Mouse (Mus musculus): ENCODE measurements at regions not wholly inside any gene's neighbourhood (a gene's known extent, or its start where the extent isn't known, plus 50 kb on each side); places are given as distances from the start of the nearest gene placed in this dataset.

- no peak for DNase-seq
These were observed 98.3 kb downstream of the Rplp1 start for GRCm38 (mm10) chr9:61815995-61816394.

DNA sequence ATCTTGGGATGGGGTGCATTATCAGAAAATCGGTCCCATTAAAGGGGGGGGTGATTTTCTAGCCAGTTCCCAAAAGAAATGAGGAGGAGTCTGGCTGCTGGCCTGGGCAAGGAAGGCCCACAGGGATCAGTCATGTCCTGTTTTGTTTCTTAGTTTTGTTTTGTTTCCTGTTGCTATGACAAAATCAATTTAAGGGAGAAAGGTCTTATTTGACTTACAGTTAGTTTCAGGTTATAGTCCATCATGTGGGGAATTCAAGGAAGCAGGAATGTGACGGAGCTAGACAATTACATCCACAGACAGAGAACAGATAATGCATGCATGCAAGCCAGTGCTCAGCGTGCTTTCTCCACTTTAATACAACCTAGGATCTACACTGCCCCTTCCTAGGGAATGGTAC lies 101.1 kb downstream of the Rplp1 start:
- DNase-seq, result no peak

GRCm38 (mm10) chr9:61812315-61812714 lies 102.0 kb downstream of the Rplp1 start:
- no peak for DNase-seq

DNA sequence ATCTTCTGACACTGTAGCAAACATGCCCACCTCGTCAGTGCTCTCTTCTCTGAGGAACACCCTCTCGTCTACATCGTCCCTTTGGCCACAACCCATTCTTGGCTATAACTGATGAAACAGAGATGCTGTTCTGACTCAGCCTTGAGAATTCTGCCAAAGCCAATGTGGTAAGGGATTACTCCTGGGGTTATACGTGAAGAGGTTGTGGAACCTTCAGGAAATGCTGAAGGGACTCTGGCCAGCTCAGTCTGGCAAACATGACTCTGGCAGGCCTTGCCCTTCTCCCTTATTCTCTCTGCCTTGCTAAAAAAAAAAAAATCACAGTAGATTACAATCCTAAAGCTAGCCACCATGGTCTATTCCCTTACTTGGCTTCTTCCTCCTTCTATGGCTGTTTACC lies 103.9 kb downstream of the Rplp1 start:
- DNase-seq, result no peak

DNA sequence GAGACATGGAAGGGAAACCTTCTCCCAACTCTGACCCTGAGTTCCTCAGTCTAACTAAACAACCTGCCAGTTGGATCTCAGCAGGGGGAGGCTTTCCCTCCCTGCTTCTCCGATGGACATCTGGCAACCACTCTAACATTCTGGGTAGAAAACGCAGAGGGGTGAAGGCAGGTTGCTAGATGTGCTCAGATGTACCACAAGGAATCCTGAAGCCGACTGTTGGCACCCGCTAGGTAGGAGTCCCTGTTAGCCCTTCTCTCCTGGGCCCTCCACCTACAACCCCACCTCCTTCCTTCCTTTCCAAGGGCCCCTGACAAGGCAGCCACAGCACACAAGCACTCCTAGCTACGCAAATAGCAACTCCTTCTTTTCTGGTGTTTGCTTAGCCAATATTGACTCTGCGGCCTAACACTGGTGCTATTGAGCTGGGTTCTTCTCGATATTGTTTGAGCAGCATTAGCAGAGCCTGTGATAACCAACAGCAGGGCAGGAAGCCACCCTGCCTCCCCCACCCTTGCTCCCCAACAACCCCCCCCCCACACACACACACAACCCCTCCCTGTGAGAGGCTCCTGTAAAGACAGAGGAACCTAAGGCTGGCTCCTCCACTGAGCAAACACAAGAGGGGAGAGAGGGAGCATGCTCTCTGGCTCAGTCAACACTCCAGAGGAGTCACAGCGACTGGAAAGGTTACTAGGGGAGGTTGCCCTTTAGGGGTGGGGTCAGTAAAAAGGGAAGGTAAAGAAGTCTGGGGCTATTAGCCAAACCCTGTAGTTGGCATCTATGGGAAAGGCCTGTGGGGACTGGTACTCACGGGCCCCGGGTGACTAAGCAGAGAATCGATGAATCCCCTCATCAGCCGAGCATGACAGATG lies 105.8 kb downstream of the Rplp1 start:
- peak; percentile 37 for DNase-seq

- DNase-seq, result no peak
These were observed 108.4 kb downstream of the Rplp1 start for GRCm38 (mm10) chr9:61805971-61806370.

GRCm38 (mm10) chr9:61803555-61803954 lies 110.8 kb downstream of the Rplp1 start:
- no peak for DNase-seq

- no peak for DNase-seq
These were observed 111.6 kb downstream of the Rplp1 start for GRCm38 (mm10) chr9:61802694-61803093.

- no peak for DNase-seq
These were observed 114.8 kb downstream of the Rplp1 start for GRCm38 (mm10) chr9:61799535-61799934.

DNA sequence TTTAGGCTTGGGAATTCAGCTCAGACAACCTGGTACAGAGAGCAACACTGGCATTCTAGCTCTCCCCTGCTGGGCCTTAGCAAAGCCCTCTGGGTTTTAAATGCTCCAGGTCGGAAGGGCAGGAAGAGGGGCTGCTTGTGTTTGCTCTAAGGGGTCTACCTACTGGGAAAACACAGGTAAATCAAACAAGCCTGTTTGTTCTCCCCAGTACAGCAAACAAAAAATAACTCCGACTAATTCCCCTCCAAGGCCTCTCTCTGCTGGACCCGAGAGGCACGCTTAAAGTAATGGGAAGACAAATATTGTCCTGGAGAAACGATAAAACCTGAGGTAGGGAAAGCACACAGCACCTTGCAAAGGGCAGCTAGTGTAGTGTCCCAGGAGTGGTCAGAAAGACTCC lies 118.4 kb downstream of the Rplp1 start:
- no peak for DNase-seq

- DNase-seq, result no peak
These were observed 122.8 kb downstream of the Rplp1 start for GRCm38 (mm10) chr9:61791435-61792064.

DNA sequence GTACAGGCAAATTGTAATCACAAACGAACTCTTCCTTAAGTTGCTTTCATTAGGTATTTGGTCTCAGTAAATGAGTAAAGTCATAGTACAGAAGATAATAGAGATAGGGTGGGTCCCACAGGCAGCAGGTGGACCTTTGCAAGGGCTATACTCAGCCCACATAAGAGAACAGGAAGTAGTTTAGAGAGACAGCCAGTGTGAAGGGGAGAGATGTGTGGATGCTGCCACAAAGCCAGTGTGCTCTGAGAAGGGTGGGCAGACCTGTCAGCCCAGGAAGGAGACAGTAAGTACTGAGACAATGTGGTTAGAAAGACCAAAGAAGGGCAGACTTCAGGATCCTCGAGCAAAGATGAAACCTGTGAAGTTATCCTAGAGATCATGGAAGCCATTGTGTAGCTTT lies 123.5 kb downstream of the Rplp1 start:
- no peak for DNase-seq

GRCm38 (mm10) chr9:61789066-61789897 lies 125.1 kb downstream of the Rplp1 start:
- peak; percentile 18 for DNase-seq

DNA sequence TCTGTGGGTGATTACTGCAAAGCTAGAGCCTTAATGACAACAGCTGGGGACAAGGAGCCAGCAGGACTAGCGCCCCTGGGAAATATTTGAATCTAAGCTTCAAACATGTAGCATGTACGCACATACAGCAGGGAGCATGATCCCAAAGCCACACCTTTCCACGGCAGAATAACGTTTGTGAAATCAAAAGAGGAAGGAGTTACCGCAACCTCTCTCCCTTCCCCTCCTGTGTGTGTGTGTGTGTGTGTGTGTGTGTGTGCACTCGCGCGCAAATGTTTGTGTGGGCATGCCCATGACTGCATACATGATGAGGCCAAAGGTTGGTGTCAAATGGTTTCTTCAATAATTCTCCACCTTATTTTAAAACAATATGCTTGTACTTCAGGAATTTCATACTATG lies 132.9 kb downstream of the Rplp1 start:
- DNase-seq, result no peak

DNA sequence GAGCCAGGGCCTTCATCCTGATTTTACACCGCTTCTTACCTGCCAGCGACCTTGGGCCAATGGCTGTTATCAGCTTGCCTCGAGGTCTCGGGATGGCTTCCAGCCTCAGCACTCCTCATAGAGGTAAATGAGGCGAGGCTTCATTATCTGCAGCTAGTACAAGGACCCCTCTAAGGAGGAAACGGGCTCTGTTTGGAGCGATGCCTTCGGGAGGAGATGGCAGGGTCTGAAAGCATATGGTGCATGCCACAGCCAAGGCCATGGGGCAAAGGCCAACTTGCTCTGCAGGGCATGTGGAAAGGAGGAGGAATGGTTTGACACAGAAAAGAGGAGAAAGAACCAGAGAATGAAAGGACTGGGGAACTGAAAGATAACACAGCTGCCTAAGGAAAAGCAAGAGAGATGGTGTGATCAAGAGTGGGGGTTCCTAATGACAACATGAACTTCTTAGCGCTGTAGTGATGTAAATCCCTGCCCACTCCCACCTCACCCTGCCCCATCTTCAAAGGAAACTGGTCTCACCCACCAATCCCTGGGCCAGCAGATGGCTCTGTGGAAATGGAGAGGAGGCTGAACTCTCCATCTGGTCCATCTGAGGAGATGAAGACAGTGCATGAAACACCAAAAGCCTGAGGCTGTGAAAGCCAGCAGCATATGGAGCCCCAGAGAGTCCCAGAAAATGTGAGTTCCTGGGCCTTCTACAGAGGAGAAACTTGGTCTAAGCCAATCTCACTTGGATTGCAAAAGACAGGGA lies 134.0 kb downstream of the Rplp1 start:
- no peak for DNase-seq

DNA sequence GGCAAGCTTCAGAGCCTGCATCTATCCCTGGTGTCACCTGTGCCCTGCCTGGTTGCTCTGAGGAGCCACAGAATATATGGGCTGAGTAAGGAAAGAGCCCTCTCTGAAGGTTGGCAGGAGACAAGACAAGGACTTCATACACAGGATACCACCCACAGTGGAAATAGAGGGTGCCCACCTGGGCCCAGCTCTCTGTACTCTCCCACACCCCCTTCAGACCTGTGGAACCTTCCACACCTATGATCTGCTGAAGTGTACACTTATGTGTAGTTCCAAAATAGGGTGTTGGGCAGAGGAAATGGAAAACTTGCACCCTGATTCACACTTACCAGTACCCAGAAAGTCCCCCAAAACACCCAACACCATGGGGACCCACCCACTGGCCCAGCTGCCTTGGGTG lies 135.2 kb downstream of the Rplp1 start:
- no peak for DNase-seq

DNA sequence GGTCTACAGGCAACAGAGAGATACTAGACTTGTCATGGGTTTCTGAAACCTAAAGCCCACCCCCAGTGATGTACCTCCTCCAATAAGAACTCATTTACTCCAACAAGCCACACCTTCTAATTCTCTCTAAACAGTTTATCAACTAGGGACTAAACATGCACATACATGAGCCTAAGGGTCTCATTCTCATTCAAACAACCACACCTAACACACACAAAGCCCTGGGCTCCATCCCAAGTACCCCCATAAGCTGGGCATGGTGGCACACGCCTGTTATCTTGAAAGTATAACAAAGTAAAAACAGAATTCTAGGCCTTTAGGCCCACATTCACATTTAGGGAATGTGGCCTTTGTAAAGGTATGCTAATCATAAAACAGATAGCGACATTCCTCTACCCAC lies 137.9 kb downstream of the Rplp1 start:
- DNase-seq, result no peak

DNA sequence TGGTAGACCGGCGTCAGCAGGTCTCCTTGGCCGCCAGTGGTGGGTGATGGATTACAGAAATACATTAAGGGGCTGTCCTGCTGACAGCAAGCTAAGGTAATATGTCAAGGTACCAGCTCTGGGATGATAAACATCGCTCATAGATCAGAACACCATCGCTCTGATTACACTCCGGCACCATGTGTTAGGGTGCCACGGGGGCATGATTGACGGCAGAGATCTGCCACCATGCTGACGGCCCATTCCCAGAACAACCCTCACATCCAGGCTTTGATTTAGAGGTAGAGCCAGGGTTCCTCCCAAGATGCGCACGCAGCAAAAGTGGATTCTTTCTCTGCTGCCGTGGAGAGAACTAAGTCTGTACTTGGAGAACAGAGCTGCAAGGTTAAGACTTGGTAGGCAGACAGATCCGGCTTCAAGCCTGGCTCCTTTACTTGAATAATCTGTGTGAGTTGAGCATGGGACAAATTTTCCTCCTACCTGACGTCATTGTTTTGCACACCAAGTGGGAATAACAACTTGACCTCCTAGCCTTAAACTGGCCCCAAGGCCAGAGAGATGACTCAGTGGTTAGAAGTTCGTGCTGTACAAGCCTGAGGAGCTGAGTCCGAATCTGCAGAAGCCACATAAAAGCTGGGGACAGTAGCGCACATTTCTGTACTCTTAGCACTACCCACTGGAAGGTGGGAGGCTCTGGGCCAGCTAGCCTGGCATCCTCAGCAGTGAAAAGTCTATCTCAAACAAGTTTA lies 144.0 kb downstream of the Rplp1 start:
- no peak for DNase-seq

DNA sequence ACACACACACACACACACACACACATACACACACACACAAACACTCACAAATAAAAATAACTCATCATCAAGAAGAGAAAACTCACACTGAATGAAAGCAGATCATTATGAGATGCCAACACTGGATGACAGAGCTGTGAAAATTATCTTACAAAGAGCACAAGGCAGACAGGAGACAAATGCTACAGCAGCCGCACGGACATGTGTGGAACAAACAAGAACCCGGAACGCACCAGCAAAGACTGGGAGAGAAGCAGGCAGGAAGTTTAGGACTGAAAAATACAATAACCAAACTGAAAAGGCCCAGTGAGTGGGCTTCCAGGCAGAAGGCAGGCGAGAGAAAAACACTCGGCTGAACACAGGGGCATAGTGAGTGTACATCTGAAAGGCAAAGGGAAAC lies 148.2 kb downstream of the Rplp1 start:
- no peak for DNase-seq

DNA sequence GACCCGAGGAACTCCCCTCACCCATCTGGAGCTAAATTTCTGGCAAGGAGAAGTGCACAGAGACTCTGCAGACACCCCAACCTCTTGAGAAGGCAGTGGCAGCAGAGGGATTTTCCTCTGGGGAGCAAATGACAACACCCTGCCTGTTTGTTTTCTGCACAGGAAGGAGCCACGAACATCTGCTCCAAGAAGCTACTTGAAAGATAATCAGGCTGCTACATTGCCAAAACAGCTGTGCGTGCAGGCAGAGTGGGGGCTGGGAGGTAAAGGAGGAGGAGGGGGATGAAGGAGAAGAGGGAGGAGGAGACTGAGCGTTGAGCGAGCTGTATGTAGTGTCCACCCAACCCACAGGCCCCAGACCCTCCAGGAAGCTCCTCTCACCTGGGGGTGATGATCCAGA lies 149.0 kb downstream of the Rplp1 start:
- DNase-seq, result no peak

DNA sequence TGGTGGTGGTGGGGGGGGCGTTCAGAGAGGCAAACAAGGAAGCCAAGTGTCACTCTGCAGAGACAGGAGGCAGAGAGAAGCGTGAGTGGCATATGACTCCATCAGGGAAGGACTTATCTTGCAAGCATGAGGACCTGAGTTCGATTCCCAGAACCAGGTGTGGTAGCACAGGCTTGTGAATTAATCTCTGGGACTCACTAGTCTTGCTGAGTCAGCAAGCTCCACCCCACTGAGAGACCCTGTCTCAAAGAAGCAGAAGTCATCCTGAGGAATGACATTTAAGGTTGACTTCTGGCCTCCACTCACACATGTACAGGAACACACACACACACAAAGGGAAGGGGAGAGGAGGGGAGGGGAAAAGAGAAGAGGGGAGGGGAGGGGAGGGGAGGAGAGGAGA lies 156.5 kb downstream of the Rplp1 start:
- DNase-seq, result no peak

DNA sequence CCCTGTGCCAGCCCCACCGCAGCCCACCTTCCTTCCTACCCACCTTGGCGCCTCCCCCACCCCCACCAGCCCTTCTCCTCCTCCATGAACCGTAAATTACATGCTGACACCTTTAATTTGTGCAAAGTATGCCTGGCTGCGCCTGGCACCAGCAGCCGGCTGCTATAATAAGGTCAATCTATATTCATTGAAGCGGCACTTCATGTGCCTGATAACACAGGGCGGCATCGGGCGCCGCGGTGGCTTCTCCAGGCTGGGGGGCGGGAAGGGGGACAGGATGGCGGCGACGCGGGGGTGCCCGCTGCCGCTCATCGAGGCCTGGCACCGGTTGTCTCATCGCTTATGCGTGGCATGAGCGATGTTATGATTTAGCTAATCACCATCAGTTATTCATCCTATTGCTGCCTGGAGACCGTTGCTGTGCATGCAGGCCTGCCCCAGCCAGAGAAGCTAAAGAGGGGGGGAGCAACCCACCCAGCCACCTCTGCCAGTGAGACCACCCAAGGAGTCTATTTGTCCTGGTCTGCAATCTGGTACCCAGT lies 157.5 kb downstream of the Rplp1 start:
- no peak for DNase-seq
